Mouse (Mus musculus) liver, postnatal 0 days (tissue): ENCODE data around the gene Cideb. TPM values are rescaled to one million over a fixed set of nuclear protein-coding genes. Genes with fewer than 3 reads are reported as not detected.

ENCODE experiments used
- ATAC-seq: fragments of 200-750 bp; cut with Nextera tagmentation; 2 replicates; pipeline ENCODE4 v1.8.0; 2017; ENCODE audit warnings: mild to moderate bottlenecking, moderate library complexity
- DNase-seq: peaks from one replicate; pipeline ENCODE4 v3.0.0-alpha.2; 2016
- H3K27ac ChIP-seq: fragments of 300-500 bp; sonication (generic); 2 replicates; pipeline ENCODE4 v1.5.1; 2014; ENCODE audit warnings: antibody characterized with exemption, moderate library complexity, mild to moderate bottlenecking, low read depth
- H3K27me3 ChIP-seq: fragments of 300-500 bp; sonication (generic); 2 replicates; pipeline ENCODE4 v1.6.1; 2014; ENCODE audit warnings: low read length, control low read depth, mixed read lengths; ENCODE audit not compliant: insufficient read depth
- H3K36me3 ChIP-seq: fragments of 300-500 bp; sonication (generic); replicated peaks from 2 replicates; pipeline ENCODE4 v1.6.1; 2014; ENCODE audit warnings: mild to moderate bottlenecking, control low read depth, low read length, moderate library complexity, mixed read lengths; ENCODE audit not compliant: insufficient read depth
- H3K4me1 ChIP-seq: fragments of 300-500 bp; sonication (generic); 2 replicates; pipeline ENCODE4 v1.6.1; 2014; ENCODE audit warnings: antibody characterized with exemption, mild to moderate bottlenecking, control low read depth; ENCODE audit not compliant: insufficient read depth
- H3K4me2 ChIP-seq: fragments of 300-500 bp; sonication (generic); 2 replicates; pipeline ENCODE4 v1.6.1; 2014; ENCODE audit warnings: low read depth, mild to moderate bottlenecking, low read length, moderate library complexity, mixed read lengths
- H3K4me3 ChIP-seq: fragments of 300-500 bp; sonication (generic); 2 replicates; pipeline ENCODE4 v1.5.1; 2014; ENCODE audit warnings: low read depth, low read length
- H3K9ac ChIP-seq: fragments of 300-500 bp; sonication (generic); replicated peaks from 2 replicates; pipeline ENCODE4 v1.6.1; 2014; ENCODE audit warnings: mild to moderate bottlenecking, moderate library complexity
- H3K9me3 ChIP-seq: fragments of 300-500 bp; sonication (generic); 2 replicates; pipeline ENCODE4 v1.6.1; 2016; ENCODE audit warnings: mild to moderate bottlenecking, control low read depth, low read length, mixed read lengths
- CTCF ChIP-seq: sonication (generic); IDR thresholded peaks from 2 replicates; pipeline ENCODE4 v1.5.1; 2016; ENCODE audit warnings: antibody characterized with exemption, low read depth
- EP300 ChIP-seq: IDR thresholded peaks from 2 replicates; pipeline ENCODE4 v1.6.1; 2016; ENCODE audit warnings: antibody characterized with exemption, low read depth, mild to moderate bottlenecking
- WGBS: fragments of 180-500 bp; shearing (Covaris S2); extraction: QIAGEN DNeasy Blood & Tissue Kit; methylation state at CpG from one replicate; pipeline ENCODE4 v1.1.7; 2014; ENCODE audit not compliant: insufficient replicate concordance; 5-methylcytosine and 5-hydroxymethylcytosine counted together
- polyA plus RNA-seq: library from polyadenylated mRNA; unstranded; fragments of >200 nt; fragmentation: Nextera tagmentation; extraction: Ambion mirVana; gene quantifications from 2 replicates; pipeline ENCODE4 v1.2.1, GENCODE M21; 2015

Cideb gene
- polyA plus RNA-seq, 1 experiment from 2014 or later: 191 TPM

DNA sequence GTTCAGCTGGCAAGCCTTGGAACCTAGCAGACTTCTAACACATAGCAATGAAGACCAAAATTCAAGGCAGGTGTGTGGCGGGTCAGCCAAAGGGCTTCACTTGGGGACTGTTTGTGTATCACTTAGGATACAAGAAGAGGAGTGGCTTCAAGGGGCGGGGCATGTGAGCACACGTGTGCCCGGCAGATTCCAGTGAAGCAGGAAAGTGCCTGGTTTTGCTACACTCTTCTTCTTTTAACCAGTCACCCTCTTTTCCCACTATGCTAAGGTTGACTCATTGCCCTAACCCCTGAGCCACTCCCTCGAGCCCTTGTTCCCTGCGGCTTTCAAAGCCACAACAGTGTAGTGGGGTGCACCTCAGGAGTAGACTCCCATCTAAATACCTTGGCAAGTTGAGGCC is 43.4 kb downstream of the Cideb start:
- peak; percentile 58 for ATAC-seq

GRCm38 (mm10) chr14:55713729-55714122 is 44.5 kb downstream of the Cideb start, which contains the start of gene Tgm1:
TSS of gene Tgm1 (minus strand) at chr14:55713926.
- ATAC-seq (peak; percentile 10), DNase-seq (no peak)
- Histone ChIP-seq H3K27me3 (0 out of 2 replicates have a peak, but pooled peaks cover 3% of the 10 kb centered on the region), H3K9ac (peak within 1 kb of the TSS; percentile 50), H3K36me3 (peaks cover 13% of the 10 kb centered on the region), H3K27ac (peak within 1 kb of the TSS; percentile 57), H3K9me3 (no peaks in the 10 kb centered on the region), H3K4me1 (peaks cover 28% of the 10 kb centered on the region), H3K4me3 (peak within 1 kb of the TSS; percentile 47), H3K4me2 (peak within 1 kb of the TSS; percentile 73)
- TF ChIP-seq EP300: no peak
- no peak for TF ChIP-seq CTCF
- 23% methylated on average over 4 of the region's 4 CpGs for WGBS

More for the DNA sequence above, 43.4 kb downstream of the Cideb start:
- H3K9me3 ChIP-seq: no peaks in the 10 kb centered on the region
- no peak overlapping the region for H3K4me3 ChIP-seq
- no peak for TF ChIP-seq EP300
- TF ChIP-seq CTCF: no peak
- no peak overlapping the region for H3K27ac ChIP-seq
- no peak overlapping the region for H3K4me2 ChIP-seq
- WGBS: 27% methylated on average over 6 of the region's 6 CpGs
- DNase-seq: no peak
- no peak overlapping the region for H3K9ac ChIP-seq
- H3K36me3 ChIP-seq: peaks cover 15% of the 10 kb centered on the region
- H3K27me3 ChIP-seq: 0 out of 2 replicates have a peak, but pooled peaks cover 3% of the 10 kb centered on the region
- peaks cover 28% of the 10 kb centered on the region for H3K4me1 ChIP-seq

- 12% methylated on average over 25 of the region's 25 CpGs for WGBS
- Histone ChIP-seq H3K9ac (peak overlapping the region; percentile 50), H3K4me1 (peaks cover 28% of the 10 kb centered on the region), H3K4me2 (peak overlapping the region; percentile 73), H3K9me3 (no peaks in the 10 kb centered on the region), H3K4me3 (peak overlapping the region; percentile 47), H3K27ac (peak overlapping the region; percentile 57), H3K36me3 (peaks cover 10% of the 10 kb centered on the region), H3K27me3 (0 out of 2 replicates have a peak, but pooled peaks cover 3% of the 10 kb centered on the region)
- ATAC-seq: peak; percentile 47
- TF ChIP-seq EP300 (no peak), CTCF (no peak)
- DNase-seq: peak; percentile 70
Measured at GRCm38 (mm10) chr14:55713007-55713728, 45.1 kb downstream of the Cideb start.

DNA sequence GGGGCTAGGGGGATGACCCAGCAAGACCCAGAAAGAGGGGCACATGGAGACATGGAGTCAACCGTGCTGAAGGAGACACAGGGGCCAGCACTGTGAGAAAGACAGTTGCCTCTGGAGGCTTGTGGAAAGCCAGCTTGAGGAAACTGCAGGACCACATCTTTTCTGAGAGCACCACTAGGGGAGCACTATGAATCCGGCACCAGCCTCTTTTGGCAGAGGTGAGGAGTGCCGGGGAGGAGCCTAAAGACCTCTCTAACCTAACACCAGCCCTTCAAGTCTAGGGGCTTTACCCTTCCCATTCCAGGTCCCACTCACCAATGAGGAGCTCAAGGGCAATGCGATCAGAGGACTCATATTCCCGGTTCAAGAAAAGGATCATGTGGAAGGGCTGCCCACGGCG is 46.5 kb downstream of the Cideb start:
- Histone ChIP-seq H3K27ac (no peak overlapping the region), H3K4me1 (peaks cover 28% of the 10 kb centered on the region), H3K4me2 (no peak overlapping the region), H3K9ac (no peak overlapping the region), H3K4me3 (no peak overlapping the region), H3K36me3 (no peaks in the 10 kb centered on the region; the same call in 1 of the 2 replicates), H3K27me3 (0 out of 2 replicates have a peak, but pooled peaks cover 3% of the 10 kb centered on the region), H3K9me3 (no peaks in the 10 kb centered on the region)
- TF ChIP-seq EP300 (no peak), CTCF (peak; percentile 28; the same call in 1 of the 2 replicates)
- ATAC-seq (no peak), DNase-seq (no peak)
- WGBS: 79% methylated on average over 7 of the region's 7 CpGs

DNA sequence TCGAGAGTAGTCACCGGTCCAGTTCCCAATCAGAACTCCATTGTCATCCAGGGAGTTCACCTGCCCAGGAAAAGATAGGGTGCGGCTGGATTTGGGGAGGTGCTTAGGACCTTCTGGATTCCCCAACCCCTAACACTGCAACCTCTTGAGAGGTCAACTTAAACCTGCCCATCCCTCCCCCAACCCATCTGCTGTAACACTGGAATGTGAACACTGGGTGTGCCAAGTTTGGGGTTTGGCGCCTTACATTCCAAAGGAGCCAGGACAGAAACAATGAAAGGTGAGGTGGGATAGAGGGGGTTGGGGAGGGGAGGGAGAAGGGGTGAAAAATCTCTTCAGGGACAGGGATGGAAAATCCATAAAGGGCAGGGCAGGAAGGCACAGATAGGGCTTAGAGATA is 48.7 kb downstream of the Cideb start:
- Histone ChIP-seq H3K4me1 (peaks cover 30% of the 10 kb centered on the region), H3K36me3 (no peaks in the 10 kb centered on the region), H3K4me2 (no peak overlapping the region), H3K27me3 (0 out of 2 replicates have a peak, but pooled peaks cover 3% of the 10 kb centered on the region), H3K27ac (no peak overlapping the region), H3K9ac (no peak overlapping the region), H3K4me3 (no peak overlapping the region), H3K9me3 (no peaks in the 10 kb centered on the region)
- TF ChIP-seq CTCF (no peak), EP300 (no peak)
- DNase-seq: no peak
- WGBS: 86% methylated on average over 4 of the region's 4 CpGs
- no peak for ATAC-seq

GRCm38 (mm10) chr14:55707397-55707796 is 50.9 kb downstream of the Cideb start:
- Histone ChIP-seq H3K27me3 (no peaks in the 10 kb centered on the region), H3K36me3 (peaks cover 6% of the 10 kb centered on the region; the same call in 1 of the 2 replicates), H3K9ac (no peak overlapping the region), H3K9me3 (no peaks in the 10 kb centered on the region), H3K4me1 (peaks cover 13% of the 10 kb centered on the region), H3K4me2 (no peak overlapping the region), H3K4me3 (no peak overlapping the region), H3K27ac (no peak overlapping the region)
- no peak for DNase-seq
- WGBS: 44% methylated on average over 5 of the region's 5 CpGs
- no peak for ATAC-seq
- TF ChIP-seq CTCF (no peak), EP300 (no peak)
